Mouse (Mus musculus): ENCODE measurements around the gene Clcnkb.
A peak's percentile ranks its signal among the peaks of the same experiment; 100 is the strongest.

Clcnkb gene

DNA sequence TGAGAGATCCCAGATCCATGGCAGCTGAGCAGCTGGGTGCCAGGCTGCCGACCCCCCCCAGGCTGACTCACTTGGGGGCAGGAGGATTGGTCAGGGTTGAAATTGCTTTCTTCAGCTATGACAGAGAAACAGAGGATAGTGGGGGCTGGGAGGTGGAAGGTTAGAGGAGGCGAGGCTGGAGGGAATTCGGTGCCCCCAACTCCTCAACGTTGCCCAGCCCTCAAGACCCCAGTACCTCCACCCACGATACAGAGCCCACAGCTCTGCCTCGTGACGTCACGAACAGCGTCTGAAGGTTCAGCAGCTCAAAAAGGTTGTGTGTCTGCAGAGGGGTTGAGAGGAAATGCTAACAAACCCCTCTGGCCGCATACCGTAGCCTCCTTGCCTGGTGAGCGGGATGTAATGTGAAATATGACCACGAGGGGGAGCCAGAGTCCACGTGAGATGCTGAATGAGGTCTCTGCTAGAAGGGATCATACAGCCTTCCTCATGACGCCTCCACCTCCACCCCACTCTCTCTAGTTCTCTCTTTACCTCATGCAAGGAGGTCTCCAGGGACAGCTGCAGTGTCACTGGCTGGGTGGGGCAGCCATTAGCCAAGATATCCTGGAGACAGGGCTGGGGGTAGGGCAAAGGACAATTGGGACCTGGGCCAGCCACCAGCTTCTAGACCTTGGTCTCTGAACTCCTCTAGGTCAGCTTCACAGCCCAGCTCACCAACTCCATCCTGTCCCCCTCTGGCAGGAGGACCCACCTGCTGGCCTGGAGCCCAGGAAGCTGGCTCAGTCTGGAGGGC lies 11.1 kb downstream of the Clcnkb start:
- peak; percentile 93 for DNase-seq (ENCODE audit: low spot score in 2 of 2)

DNA sequence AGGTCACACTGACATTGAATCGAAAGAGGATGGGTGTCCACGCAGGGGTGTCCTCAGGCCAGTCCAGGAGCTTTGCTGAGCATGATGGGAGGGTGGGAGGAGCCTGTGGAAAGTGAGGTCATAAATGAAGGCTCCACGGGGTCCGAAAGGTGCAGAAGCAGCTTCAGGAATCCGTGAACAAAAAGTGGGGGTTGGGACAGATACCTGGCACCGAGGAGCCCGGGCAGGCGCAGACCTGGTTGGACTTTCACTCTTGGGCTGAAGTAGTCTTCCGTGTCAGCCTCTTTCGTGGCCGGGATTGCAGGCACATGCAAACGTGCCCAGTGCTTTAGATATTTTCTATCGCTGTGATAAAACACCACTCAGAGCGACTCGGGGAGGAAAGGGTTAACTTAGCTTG lies 15.6 kb downstream of the Clcnkb start:
- DNase-seq (ENCODE audit: low spot score in 2 of 2): no peak

DNA sequence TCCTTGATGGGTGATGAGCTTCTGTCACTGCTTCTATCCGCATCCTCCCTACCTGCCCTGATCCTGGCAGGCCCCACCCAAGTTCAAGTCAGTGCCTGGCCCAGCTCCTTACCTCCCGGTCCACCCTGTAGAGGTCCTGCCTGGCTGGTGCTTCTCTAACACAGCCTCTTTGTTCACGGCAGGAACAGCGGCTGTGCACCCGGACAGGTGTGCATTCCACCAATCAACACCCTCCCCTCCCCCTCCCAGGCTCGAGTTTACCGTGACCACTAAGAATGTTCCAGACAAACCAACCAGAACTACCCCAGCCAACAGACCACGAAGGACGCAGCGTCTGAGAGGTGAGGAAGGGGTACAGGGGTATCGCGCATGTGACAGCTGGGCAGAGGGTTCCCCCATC lies 17.3 kb downstream of the Clcnkb start, which contains the start of gene Clcnka:
Clcnka (minus strand) TSS at position 180 of the 400 bp plus-strand sequence.
- no peak for DNase-seq (ENCODE audit: low spot score in 2 of 2)

DNA sequence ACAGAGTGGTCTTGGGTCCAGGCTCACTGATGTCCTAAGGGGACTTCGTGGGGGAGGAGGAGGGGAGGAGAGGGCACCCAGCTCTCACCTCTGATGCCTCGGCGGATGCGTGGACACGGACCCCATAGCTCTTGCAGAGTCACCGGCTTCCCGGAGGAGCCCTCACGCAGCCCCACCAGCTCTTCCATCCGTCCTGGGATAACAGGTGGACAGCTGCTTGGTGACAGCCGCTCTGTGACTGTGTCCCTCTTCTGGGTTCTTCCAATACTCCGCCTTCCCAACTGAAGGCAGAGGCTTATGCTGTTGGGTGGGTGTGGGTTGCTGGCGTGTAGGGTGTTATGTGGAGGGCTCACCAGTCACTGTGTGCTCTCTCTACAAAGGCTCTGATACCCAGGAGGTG lies 18.0 kb downstream of the Clcnkb start:
- DNase-seq (ENCODE audit: low spot score in 2 of 2): no peak

DNA sequence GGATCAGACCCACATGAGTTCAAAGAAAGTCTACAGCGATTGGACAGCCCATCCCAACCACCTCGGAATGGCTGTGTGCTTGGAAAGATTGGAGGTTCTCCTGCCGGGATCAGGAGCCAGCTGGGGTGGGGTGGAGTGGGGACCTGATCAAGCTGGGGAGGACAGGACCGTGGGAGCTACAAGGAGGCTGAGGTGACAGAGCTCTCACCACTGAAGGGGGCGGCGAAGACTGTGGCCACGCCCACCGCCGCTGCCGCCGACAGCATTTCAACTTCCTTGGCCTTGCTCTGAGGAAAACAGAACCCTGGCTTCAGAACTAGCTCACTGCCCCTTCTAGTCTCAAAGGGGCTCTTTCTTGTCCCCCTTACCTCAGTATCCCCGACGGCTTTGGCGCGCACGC lies 21.1 kb downstream of the Clcnkb start:
- no peak for DNase-seq (ENCODE audit: low spot score in 2 of 2)

DNA sequence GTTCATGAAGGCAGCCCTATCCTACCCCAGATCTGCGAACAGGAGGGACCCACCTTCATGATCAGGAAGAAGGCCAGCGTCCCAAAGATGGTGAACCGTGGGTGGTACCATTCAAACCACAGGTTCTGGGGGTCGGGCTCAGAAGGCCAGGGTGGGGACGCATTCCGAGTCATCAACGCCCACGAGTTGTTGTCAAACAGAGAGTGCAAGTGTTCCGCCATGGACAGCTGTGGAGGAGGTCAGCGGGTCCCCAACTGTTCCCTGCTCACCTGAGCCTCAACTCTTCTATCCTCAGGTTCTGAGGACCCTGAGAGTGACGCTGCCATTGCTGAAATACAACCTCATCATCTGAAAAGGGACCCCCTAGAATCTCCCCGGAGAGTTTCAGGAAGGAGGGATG lies 24.5 kb downstream of the Clcnkb start:
- no peak for DNase-seq (ENCODE audit: low spot score in 2 of 2)

DNA sequence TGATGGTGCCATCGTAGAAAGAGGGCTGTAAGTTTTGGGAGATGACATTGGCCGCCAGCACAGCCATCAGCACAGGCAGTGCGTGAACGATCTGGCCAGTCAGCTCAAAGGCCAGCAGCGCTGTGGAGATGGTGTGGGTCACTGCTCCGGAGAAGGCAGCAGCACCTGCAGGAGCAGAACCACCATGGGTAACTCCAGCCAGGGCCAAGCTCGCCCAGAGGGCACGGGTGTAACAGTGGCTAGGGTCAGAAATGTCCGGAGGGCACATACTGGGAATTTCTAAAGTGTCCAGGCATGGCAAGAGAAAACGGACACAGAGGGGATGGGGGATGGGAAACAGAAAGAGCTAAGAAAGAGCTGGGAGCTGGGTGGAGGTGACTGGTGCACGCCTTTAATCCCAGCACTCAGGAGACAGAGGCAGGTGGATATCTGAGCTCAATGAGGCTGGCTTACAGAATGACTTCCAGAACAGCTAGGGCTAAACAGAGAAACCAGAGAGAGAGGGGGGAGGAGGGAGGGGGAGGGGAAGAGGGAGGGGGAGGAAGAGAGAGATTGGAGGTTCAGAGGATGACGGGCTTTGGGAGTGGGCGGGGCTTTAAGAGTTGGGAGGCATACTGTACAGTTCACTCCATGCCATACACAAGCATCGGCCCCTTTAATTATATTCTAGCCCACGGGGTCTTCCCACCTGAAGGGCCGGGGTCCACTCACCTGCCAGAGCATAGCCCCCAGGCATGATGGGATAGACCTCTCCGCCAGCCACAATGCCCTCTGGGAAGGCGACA lies 26.3 kb downstream of the Clcnkb start:
- no peak for DNase-seq (ENCODE audit: low spot score in 2 of 2)

DNA sequence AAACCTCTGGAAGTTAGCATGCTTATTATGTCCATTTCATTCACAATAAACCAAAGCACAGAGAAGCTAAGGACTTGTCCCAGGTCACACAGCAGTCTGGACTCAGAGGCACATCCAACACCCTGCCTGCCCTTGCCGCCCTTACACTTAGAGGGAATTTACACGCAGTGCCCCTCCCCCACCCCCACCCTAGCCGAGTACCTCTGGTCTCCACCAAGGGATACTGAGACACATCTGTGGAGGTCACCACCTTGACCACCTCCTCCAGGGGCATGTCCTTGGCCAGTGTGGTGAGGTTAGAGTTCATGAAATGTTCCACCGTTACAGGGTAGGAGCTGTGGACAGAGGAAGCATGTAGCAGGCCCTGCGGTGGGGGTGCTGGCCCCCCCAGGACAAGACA lies 27.9 kb downstream of the Clcnkb start:
- DNase-seq (ENCODE audit: low spot score in 2 of 2): no peak

DNA sequence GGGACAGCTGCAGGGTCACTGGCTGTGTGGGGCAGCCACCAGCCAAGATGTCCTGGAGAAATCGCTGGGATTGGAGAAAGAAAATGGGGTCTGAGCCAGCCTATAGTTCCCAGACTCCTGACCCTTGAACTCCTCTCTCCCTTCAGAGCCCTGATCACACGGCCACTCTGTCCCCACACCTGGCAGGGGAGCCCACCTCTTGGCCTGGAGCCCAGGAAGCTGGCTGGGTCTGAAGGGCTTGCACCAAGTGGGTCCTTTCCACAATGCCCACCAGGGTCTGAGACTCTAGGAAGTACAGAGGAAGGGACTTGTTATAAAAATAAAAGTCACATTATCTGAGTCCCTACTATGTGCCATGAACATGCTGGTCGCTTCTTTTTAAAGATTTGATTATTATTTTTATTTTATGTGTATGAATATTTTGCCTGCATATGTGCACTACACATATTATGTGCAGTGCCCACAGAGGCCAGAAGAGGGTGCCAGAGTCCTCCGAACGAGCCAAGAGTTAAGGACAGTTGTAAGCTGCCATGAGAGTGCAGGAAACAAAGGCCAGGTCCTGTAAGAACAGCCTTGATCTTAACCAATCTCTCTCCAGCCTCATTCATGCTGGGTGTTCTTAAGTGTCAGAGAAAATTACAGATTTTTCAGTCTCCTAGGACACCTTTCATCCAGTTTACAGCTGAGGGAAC lies 28.6 kb downstream of the Clcnkb start:
- DNase-seq (ENCODE audit: low spot score in 2 of 2): peak; percentile 79 to 83

DNA sequence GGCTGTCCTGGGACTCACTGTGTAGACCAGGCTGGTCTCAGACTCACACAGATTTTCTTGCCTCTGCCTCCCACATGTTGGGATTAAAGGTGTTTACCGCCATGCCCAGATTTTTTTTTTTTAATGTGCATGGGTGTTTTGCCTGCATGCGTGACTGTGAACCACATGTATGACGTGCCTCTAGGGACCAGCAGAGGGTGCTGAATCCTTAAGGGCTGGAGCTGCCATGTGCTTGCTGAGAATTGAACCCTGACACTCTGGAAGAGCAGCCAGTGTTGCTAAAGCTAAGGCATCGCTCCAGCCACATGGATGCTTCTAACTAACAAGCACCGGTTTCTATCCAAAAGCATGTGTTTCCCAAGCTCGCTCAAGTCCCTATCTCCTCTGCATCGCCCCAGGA lies 29.7 kb downstream of the Clcnkb start:
- no peak for DNase-seq (ENCODE audit: low spot score in 2 of 2)

DNA sequence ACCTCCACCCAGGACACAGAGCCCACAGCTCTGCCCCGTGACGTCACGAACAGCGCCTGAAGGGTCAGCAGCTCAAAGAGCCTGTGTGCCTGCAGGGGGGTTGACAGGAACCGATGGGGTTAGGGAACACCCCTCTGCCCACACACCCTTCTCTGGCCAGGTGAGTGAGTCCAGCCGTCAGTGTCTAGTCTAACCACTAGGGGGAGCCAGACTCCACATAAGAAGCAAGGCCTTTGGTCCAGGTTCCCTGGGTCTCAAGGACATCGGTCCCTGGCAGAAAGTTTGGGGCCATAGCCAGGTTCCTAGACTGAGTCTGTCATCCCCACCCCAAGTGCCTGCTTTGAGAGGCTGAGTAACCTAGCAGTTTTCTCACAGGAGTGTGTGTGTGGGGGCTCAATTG lies 30.5 kb downstream of the Clcnkb start:
- peak; percentile 32 to 38 for DNase-seq (ENCODE audit: low spot score in 2 of 2)

DNA sequence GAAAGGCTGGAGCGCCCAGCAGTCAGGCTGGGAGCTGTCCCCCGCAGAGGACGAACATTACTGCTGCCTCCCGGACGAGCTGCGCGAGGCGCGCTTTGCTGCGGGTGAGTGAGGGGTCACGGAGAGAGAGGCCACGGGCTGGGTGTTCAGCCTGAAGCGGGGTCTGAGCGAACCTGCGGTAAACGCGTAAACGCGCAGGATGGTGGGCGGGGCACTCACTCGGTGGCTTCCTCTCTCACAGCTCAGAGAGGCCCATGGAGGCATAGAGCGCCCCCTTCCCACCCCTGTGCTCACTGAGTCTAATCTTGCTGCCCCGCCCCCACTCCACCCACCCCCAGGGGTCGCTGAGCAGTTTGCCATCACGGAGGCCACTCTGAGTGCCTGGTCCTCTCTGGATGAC lies 33.4 kb downstream of the Clcnkb start:
- DNase-seq (ENCODE audit: low spot score in 2 of 2): no peak

DNA sequence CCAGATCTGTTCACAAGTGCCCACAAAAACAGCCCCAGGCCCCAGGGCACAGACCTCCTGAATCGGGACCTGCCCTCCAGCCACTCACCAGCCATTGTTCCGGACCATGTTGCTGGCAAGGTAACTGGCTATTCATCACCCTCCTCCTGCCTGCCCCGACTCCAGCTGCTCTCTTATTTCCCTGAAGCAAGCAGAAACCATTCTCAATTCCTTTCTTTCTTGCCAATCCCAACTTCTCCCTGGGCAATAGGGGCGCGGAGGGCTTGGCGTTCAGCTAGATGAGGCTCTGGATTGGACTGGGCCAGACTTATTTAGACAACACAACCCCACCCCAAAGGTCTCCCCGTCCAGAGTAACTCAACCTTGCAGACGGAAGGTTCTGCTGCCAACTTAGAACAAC lies 36.1 kb downstream of the Clcnkb start:
- DNase-seq (ENCODE audit: low spot score in 2 of 2): no peak

DNA sequence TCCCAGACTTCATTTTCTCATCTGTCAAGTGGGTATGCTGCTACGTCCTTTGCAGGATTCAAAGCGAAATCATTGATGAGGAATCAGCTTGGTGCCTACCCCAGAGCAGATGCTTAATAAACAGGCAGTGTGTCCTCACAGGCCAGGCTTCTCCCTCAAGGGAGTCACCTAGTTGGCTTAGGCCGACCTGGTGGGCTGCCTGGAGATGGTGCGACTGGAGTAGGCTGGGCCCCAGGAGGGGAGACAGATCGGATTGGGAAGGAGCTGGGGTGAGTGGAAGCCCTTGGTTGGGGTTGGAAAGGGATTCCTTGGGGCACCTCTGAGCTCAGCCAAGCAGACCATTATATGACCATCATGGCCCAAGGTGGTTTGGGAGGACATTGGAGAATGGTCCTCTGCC lies 43.4 kb downstream of the Clcnkb start:
- no peak for DNase-seq (ENCODE audit: low spot score in 2 of 2)

DNA sequence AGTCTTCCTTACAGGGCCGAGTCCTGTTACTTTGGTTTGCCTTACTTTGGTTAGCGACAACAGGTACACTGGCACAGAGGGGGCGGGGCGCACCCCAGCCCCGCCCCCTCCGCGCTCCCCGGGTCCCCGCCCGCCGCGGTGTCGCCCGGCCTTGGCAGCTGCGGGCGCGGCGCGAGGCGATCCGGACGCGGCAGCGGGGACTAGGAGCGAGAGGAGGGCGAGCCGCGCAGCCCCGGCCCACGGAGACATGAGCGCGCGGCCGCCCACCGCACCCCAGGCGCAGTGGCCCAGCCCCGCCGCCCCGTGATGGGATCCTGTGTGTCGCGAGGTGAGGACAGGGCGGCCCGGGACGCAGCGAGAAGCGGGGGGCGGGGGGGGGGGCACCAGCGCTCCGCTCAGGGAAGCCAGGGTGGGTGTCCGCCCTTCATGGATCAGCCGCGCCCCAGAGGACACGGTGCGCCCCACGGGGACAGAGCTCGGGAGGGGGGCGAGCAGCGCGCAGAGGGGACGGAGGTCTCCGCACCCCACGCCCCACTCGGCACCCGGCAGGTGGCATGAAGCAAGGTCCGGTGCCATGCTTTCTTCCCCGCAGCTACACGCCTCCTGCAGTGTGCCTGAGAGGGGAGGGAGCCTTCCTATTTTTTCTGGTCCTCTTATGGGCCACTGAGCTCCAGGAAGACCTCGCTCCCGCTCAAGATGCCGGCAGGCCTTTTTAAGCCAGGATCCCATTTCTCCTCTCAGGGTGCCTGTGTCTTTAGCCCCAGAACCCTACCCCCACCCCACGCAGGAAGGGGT lies 47.6 kb downstream of the Clcnkb start, which contains the start of gene Fam131c:
Fam131c (plus strand) TSS at position 224 of the 795 bp plus-strand sequence.
- DNase-seq (ENCODE audit: low spot score in 2 of 2): no peak

DNA sequence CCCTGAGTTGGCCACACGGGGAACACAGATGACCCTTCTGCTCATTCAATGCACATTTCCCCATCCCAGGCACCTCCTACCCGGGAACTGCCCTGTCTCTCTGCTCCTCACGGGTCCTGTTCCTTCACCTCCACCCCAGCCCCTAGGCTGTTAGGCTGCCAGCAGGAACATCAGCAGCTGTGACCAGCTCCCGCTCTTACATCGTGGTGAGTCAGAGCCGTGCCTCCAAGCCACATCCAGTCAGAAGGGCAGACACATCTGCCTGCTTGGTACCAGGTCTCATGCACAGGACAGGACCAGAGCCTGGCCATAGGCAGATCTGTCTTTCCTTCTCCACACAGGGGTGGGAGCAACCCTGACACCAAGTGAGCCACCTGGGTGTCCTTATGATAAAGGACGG lies 49.9 kb downstream of the Clcnkb start:
- no peak for DNase-seq (ENCODE audit: low spot score in 2 of 2)

DNA sequence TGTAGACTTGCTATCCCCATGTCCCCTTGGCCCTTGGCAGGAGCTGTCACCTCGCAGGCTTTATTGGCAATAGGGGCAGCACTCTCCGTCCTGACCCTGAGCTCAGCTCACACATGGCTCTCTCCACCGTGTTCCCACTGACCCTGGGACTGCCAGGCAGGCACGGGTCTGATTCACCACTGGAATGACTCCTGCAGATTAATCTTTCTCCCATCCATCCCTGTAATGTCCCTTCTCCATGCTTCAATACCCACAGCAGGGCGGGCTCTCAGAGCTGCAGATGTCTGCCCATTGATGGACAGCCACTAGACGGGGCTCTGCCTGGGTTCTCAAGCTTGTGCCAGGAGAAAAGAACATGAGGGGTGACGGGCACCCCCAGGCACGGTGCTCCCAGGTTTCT lies 50.7 kb downstream of the Clcnkb start:
- no peak for DNase-seq (ENCODE audit: low spot score in 2 of 2)

DNA sequence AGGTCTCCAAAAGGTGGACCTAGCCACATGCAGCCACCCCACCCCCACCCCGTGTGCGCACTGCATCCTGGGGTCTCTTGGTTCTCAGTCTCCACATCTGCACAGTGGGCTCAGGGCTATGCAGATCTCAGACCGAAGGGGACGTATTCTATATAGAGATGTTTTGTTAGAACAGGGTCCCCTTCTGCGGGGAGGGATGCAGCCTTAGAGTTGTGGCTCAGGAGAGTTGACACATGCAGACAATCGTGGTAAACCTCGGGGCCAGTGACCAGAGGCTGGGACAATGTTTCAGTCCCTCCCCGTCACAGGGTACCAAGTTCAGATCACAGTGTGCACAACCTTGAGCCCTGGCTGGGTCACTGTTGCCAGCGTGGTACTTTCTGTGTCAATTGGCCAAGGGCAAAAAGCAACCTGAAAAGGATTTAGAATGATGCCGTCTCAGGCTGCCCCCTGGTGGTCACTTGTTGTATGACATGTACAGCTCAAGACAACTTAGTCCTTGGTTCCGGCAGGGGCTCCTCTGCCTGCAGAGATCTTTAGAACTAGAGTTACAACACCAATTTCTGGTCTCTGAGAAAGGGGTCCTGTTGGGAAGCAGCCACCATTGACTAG lies 52.8 kb downstream of the Clcnkb start:
- DNase-seq (ENCODE audit: low spot score in 2 of 2): peak; percentile 78 to 81

DNA sequence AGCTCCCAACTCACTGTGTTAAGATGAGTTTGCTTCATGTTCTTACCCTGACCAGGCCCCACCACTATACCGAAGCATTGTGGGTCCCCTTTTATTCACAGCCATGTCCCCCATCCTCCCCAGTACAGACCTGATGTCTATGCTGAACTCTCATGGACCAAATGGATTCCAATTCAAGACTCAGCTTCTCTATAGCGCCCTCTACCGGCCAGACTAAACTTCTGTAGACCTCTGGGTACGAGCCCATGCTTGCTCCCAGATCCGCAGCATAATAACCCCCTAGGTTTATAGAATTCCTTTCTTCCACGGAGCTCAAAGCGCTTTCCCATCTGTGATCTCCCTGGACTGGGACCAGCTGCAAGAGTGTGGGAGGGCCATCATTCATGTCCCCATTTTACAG lies 55.0 kb downstream of the Clcnkb start:
- no peak for DNase-seq (ENCODE audit: low spot score in 2 of 2)

DNA sequence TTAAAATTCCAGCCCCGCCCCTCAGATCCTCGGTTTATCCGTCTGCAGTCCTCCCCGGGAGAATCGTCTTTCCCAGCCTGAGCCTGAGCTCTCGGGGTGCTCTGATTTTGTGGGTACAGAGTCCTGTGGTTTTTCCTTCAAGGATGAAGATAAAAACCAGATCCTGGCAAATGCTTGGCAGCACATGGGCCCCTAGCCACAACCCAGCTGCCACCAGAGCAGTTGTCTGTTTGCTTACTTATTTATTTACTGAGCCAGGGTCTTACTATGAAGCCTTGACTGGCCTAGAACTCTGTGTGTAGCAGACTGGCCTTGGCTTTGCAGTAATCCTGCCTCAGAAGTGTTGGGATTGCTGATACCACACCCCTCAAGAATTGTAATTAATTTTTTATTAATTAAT lies 56.6 kb downstream of the Clcnkb start:
- DNase-seq (ENCODE audit: low spot score in 2 of 2): no peak

DNA sequence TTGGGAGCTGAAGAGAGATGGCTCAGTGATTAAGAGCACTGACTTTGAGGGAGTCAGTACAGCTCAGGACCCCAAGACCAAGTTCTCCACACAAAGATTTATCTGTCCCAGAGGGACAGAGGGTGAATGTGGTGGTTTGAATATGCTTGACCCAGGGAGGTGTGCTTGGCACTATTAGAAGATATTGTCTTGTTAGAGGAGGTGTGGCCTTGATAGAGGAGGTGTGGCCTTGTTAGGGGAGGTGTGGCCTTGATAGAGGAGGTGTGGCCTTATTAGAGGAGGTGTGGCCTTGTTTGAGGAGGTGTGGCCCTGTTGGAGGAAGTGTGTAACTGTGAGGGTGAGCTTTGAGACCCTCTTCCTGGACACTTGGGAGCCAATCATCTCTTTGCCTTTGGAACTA lies 58.0 kb downstream of the Clcnkb start:
- DNase-seq (ENCODE audit: low spot score in 2 of 2): no peak

All from frontal cortex, postnatal 36 days (tissue).